Mouse (Mus musculus) adrenal gland, postnatal 14 days (tissue): ENCODE data around the gene Srprb. TPM values are rescaled to one million over a fixed set of nuclear protein-coding genes. Genes with fewer than 3 reads are reported as not detected.

Experiments
- DNase-seq: peaks from one replicate; pipeline ENCODE4 v3.0.0; 2021; ENCODE audit warnings: mixed read lengths
- long read RNA-seq, 2 experiments: library from polyadenylated mRNA; stranded (forward); transcript quantifications; one replicate each; pipeline ENCODE4 v2.0.0; 2021
- total RNA-seq: library from RNA; stranded (reverse); gene quantifications from 2 replicates; pipeline ENCODE4 v1.2.3, GENCODE M21; 2021

Gene Srprb
- total RNA-seq: 27.0 and 32.0 TPM in 2 replicates
- long read RNA-seq, experiment 1, transcript Srprb-201 (7 exons, 3,064 nt): major isoform, 48 of 62 reads
- long read RNA-seq, experiment 1, partial matches to known transcripts: 0 of 62 reads
- long read RNA-seq, experiment 1, other reads (novel, unspliced or antisense): 13 of 62 reads
- long read RNA-seq, experiment 2, transcript Srprb-201 (7 exons, 3,064 nt): major isoform, 26 of 33 reads
- long read RNA-seq, experiment 2, partial matches to known transcripts: 0 of 33 reads
- long read RNA-seq, experiment 2, other reads (novel, unspliced or antisense): 6 of 33 reads

- DNase-seq: peak; percentile 97
These were observed at the start of gene Srprb for GRCm38 (mm10) chr9:103201561-103202260. Gene Srprb (minus strand): TSS chr9:103202137.

- peak; percentile 28 for DNase-seq
These were observed 46.7 kb upstream of the Srprb start for GRCm38 (mm10) chr9:103248618-103249017.

- DNase-seq: no peak
These were observed 44.7 kb upstream of the Srprb start for GRCm38 (mm10) chr9:103246526-103247168.

- DNase-seq: no peak
These were observed 41.7 kb upstream of the Srprb start for GRCm38 (mm10) chr9:103243640-103244039.

- no peak for DNase-seq
These were observed 39.3 kb upstream of the Srprb start for GRCm38 (mm10) chr9:103241206-103241605.

- DNase-seq: no peak
These were observed 37.5 kb upstream of the Srprb start for GRCm38 (mm10) chr9:103239471-103239870.

GRCm38 (mm10) chr9:103234565-103235165 lies 32.7 kb upstream of the Srprb start:
- DNase-seq: no peak

GRCm38 (mm10) chr9:103234059-103234458 lies 32.1 kb upstream of the Srprb start:
- no peak for DNase-seq

- DNase-seq: no peak
These were observed 31.1 kb upstream of the Srprb start for GRCm38 (mm10) chr9:103233006-103233395.

GRCm38 (mm10) chr9:103232232-103233005 lies 30.5 kb upstream of the Srprb start:
- DNase-seq: no peak

GRCm38 (mm10) chr9:103230151-103230951 lies 28.4 kb upstream of the Srprb start, which contains the start of the genes Gm20425 and Trf:
Gene Gm20425 (minus strand): TSS chr9:103230307.
Gene Trf (minus strand): TSS chr9:103230444.
- DNase-seq: peak; percentile 52

- no peak for DNase-seq
These were observed 27.3 kb upstream of the Srprb start for GRCm38 (mm10) chr9:103229037-103229867.

- no peak for DNase-seq
These were observed 26.6 kb upstream of the Srprb start for GRCm38 (mm10) chr9:103228370-103229003.

GRCm38 (mm10) chr9:103227760-103228159 lies 25.8 kb upstream of the Srprb start:
- no peak for DNase-seq

- DNase-seq: peak; percentile 18
These were observed 24.9 kb upstream of the Srprb start for GRCm38 (mm10) chr9:103226806-103227205.

- peak; percentile 47 for DNase-seq
These were observed 23.5 kb upstream of the Srprb start for GRCm38 (mm10) chr9:103225464-103225863.

- DNase-seq: no peak
These were observed 22.8 kb upstream of the Srprb start for GRCm38 (mm10) chr9:103224721-103225120.

GRCm38 (mm10) chr9:103214281-103214680 lies 12.3 kb upstream of the Srprb start:
- no peak for DNase-seq

GRCm38 (mm10) chr9:103213631-103214030 lies 11.7 kb upstream of the Srprb start:
- no peak for DNase-seq
